Mouse (Mus musculus) G1E (cell line): ENCODE measurements at regions not wholly inside any gene's neighbourhood (a gene's known extent, or its start where the extent isn't known, plus 50 kb on each side); places are given as distances from the start of the nearest gene placed in this dataset.

ENCODE experiments used
- ATAC-seq: 2 replicates; pipeline ENCODE4 v1.8.0; 2016; ENCODE audit warnings: mild to moderate bottlenecking; ENCODE audit not compliant: insufficient number of reproducible peaks, poor library complexity, low FRiP score, severe bottlenecking; ENCODE audit errors: extremely low read depth
- DNase-seq: peaks from one replicate; pipeline ENCODE4 v3.0.0; 2012; ENCODE audit warnings: low spot score
- H3K27me3 ChIP-seq: 2 replicates; pipeline ENCODE4 v1.6.1; 2012; ENCODE audit warnings: mild to moderate bottlenecking, low read length, inconsistent platforms; ENCODE audit not compliant: insufficient read depth
- H3K36me3 ChIP-seq: replicated peaks from 2 replicates; pipeline ENCODE3; 2012; ENCODE audit warnings: mild to moderate bottlenecking, inconsistent platforms
- H3K4me1 ChIP-seq: 2 replicates; pipeline ENCODE4 v1.6.1; 2012; ENCODE audit warnings: low read depth, low read length, inconsistent platforms, mixed read lengths; ENCODE audit not compliant: insufficient read depth
- H3K4me3 ChIP-seq: 2 replicates; pipeline ENCODE4 v1.5.1; 2012; ENCODE audit warnings: low read depth, mild to moderate bottlenecking, inconsistent platforms, low read length, moderate library complexity, mixed read lengths
- H3K9me3 ChIP-seq: replicated peaks from 2 replicates; pipeline ENCODE4 v1.6.1; 2012; ENCODE audit warnings: inconsistent platforms
- CTCF ChIP-seq: IDR thresholded peaks from 2 replicates; pipeline ENCODE4 v1.5.1; 2012; ENCODE audit warnings: low read depth, low read length, inconsistent platforms, mixed read lengths
- GATA1 ChIP-seq: IDR thresholded peaks from 2 replicates; pipeline ENCODE4 v1.6.1; 2012; ENCODE audit warnings: borderline replicate concordance, low read length, inconsistent platforms, mixed read lengths
- GATA2 ChIP-seq: IDR thresholded peaks from 2 replicates; pipeline ENCODE4 v1.6.1; 2012; ENCODE audit warnings: low read depth, low read length, inconsistent platforms, borderline replicate concordance
- POLR2AphosphoS5 ChIP-seq: IDR thresholded peaks from 2 replicates; pipeline ENCODE4 v1.6.1; 2012; ENCODE audit warnings: low read depth, low read length, inconsistent platforms; ENCODE audit not compliant: insufficient replicate concordance
- TAL1 ChIP-seq: conservative IDR thresholded peaks from 2 replicates; pipeline ENCODE4 v1.6.1; 2012; ENCODE audit warnings: low read depth, low read length, inconsistent platforms, mixed read lengths

DNA sequence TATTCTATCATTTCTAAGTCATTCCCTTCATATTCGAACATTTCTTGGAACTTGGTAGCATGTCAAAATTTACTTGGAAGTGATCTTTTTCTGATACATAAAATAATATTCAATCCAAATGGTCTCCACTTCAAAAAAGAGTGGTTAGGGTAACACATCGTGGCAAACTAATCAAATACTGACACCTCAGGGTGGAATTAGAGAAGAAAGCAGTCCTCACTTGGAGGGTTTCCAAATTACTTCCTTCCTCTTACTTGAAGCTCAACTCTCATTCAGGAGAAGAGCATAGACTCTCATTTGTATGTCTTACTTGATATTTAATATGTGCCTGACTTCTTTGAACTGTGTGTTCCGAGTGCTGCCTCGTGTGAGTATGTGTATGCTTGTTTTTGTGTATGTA is 220.3 kb downstream of the Mex3b start:
- Histone ChIP-seq H3K36me3 (no peaks in the 10 kb centered on the region), H3K9me3 (no peaks in the 10 kb centered on the region), H3K4me3 (no peak overlapping the region), H3K27me3 (peaks cover 2% of the 10 kb centered on the region; the same call in 1 of the 2 replicates), H3K4me1 (0 out of 2 replicates have a peak, but pooled peaks cover 2% of the 10 kb centered on the region)
- no peak for DNase-seq
- no peak for TF ChIP-seq TAL1
- TF ChIP-seq CTCF, result no peak
- no peak for TF ChIP-seq GATA2
- TF ChIP-seq POLR2AphosphoS5, result no peak
- no peak for TF ChIP-seq GATA1
- no peak for ATAC-seq

DNA sequence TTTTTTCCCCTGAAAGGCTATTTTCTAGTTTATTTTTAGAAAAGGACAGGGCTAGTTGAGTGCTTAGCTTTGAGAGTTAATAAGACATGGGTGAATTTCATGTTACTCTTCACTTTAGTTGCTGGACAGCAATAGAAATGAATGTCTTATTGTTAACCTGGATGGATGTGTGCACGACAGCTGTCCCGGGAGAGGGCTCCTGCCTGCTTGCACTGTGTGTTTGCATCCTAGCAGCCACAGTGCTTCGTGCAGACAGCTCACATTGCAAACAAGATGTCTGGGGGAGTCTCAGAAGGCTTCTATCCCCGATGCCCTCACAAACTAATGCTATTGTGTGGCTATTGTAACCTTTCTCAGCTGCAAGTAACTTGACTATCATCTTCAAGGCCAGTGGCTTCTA is 221.0 kb downstream of the Mex3b start:
- ATAC-seq (no peak), DNase-seq (no peak)
- H3K9me3 ChIP-seq, result no peaks in the 10 kb centered on the region
- H3K4me1 ChIP-seq, result 0 out of 2 replicates have a peak, but pooled peaks cover 2% of the 10 kb centered on the region
- H3K4me3 ChIP-seq, result no peak overlapping the region
- no peaks in the 10 kb centered on the region for H3K36me3 ChIP-seq
- TF ChIP-seq GATA1 (no peak), TAL1 (no peak), CTCF (no peak), GATA2 (no peak), POLR2AphosphoS5 (no peak)
- peaks cover 2% of the 10 kb centered on the region; the same call in 1 of the 2 replicates for H3K27me3 ChIP-seq

GRCm38 (mm10) chr7:83089330-83089982 is 222.3 kb downstream of the Mex3b start:
- H3K36me3 ChIP-seq, result no peaks in the 10 kb centered on the region
- H3K27me3 ChIP-seq, result peaks cover 7% of the 10 kb centered on the region; the same call in 1 of the 2 replicates
- H3K4me1 ChIP-seq, result 0 out of 2 replicates have a peak, but pooled peaks cover 2% of the 10 kb centered on the region
- ATAC-seq, result no peak
- H3K4me3 ChIP-seq, result no peak overlapping the region
- no peak for TF ChIP-seq TAL1
- no peak for TF ChIP-seq GATA1
- TF ChIP-seq POLR2AphosphoS5, result no peak
- no peak for TF ChIP-seq CTCF
- no peak for TF ChIP-seq GATA2
- no peaks in the 10 kb centered on the region for H3K9me3 ChIP-seq
- DNase-seq, result no peak

- Histone ChIP-seq H3K4me3 (no peak overlapping the region), H3K4me1 (0 out of 2 replicates have a peak, but pooled peaks cover 2% of the 10 kb centered on the region), H3K9me3 (no peaks in the 10 kb centered on the region), H3K27me3 (peaks cover 8% of the 10 kb centered on the region; the same call in 1 of the 2 replicates), H3K36me3 (no peaks in the 10 kb centered on the region)
- no peak for ATAC-seq
- TF ChIP-seq GATA1 (no peak), GATA2 (no peak), POLR2AphosphoS5 (no peak), TAL1 (no peak), CTCF (no peak)
- no peak for DNase-seq
Measured at GRCm38 (mm10) chr7:83093923-83094355, 226.8 kb downstream of the Mex3b start.

DNA sequence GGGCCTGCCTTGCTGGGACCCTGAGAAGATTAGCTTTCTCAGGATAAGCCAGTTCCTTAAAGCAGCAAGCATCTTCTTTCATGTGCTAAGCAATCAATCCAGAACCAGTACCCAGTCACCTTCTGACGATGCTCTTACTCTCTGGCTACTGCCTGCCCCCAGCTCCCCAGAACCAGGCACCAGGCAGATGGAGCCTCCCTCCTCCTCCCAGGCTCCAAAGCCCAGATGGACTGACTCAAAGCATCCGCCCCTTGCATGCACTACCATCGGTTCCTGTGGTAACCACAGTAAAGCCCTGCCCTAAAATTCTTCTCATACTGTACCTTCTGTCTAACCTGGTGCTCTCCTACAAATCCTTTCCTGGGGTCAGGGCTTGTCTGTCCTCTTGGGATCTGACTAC is 227.8 kb downstream of the Mex3b start:
- no peak overlapping the region for H3K4me3 ChIP-seq
- H3K36me3 ChIP-seq, result no peaks in the 10 kb centered on the region
- H3K4me1 ChIP-seq, result 0 out of 2 replicates have a peak, but pooled peaks cover 2% of the 10 kb centered on the region
- DNase-seq (no peak), ATAC-seq (no peak)
- TF ChIP-seq CTCF, result no peak
- no peak for TF ChIP-seq POLR2AphosphoS5
- peaks cover 8% of the 10 kb centered on the region for H3K27me3 ChIP-seq
- H3K9me3 ChIP-seq, result no peaks in the 10 kb centered on the region

DNA sequence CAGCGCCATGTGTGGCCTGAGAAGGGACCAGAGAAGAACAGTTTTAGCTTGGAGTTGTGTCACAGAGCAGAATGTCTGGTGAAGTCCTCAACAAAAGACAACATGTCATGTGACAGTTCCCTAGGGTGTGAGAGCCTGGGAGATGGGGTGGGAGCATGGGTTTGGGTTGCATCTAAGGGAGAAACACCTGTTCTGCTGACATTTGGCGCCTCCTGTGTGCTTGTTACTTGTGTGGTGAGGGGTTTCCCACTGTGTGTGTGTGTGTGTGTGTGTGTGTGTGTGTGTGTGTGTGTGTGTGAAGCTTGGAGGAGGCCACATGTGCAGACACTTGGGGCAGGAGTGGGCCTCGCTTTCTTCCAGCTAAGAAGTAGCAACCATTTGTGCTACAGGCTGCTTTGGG is 228.5 kb downstream of the Mex3b start:
- 0 out of 2 replicates have a peak, but pooled peaks cover 2% of the 10 kb centered on the region for H3K4me1 ChIP-seq

DNA sequence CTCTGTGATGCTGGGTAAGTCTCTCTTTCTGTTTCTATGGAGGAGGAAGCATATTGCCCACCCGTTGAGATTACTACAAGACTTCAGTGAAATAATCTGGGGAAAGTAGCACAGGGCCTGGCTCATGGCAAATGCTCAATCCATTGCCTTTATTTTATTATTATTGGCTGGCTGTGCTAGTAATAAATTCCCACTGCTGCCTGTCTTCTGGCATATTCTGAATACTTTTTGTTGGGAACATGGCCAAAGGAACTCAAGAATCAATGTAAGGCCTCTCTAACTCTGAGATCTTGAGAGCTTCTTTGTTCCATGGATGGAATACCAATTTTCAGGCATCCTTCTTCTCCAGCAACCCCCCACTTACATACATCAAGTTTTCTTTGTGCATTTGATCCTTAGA is 237.3 kb downstream of the Mex3b start:
- H3K27me3 ChIP-seq, result no peaks in the 10 kb centered on the region; the same call in 1 of the 2 replicates
- TF ChIP-seq GATA1, result no peak
- TF ChIP-seq CTCF, result no peak
- no peak for TF ChIP-seq GATA2
- no peak for TF ChIP-seq POLR2AphosphoS5
- no peak for TF ChIP-seq TAL1
- no peak overlapping the region for H3K4me3 ChIP-seq

More for the DNA sequence above, 228.5 kb downstream of the Mex3b start:
- H3K36me3 ChIP-seq, result no peaks in the 10 kb centered on the region
- H3K4me3 ChIP-seq, result no peak overlapping the region
- H3K9me3 ChIP-seq, result no peaks in the 10 kb centered on the region
- DNase-seq, result no peak
- no peak for ATAC-seq
- H3K27me3 ChIP-seq, result peaks cover 8% of the 10 kb centered on the region
- TF ChIP-seq GATA1 (no peak), TAL1 (no peak), CTCF (no peak), POLR2AphosphoS5 (no peak), GATA2 (no peak)

More for the DNA sequence above, 237.3 kb downstream of the Mex3b start:
- Histone ChIP-seq H3K4me1 (no peaks in the 10 kb centered on the region), H3K36me3 (no peaks in the 10 kb centered on the region), H3K9me3 (no peaks in the 10 kb centered on the region)
- DNase-seq (no peak), ATAC-seq (no peak)
